Mouse (Mus musculus): ENCODE measurements around the gene Olfr465-ps1.

DNA sequence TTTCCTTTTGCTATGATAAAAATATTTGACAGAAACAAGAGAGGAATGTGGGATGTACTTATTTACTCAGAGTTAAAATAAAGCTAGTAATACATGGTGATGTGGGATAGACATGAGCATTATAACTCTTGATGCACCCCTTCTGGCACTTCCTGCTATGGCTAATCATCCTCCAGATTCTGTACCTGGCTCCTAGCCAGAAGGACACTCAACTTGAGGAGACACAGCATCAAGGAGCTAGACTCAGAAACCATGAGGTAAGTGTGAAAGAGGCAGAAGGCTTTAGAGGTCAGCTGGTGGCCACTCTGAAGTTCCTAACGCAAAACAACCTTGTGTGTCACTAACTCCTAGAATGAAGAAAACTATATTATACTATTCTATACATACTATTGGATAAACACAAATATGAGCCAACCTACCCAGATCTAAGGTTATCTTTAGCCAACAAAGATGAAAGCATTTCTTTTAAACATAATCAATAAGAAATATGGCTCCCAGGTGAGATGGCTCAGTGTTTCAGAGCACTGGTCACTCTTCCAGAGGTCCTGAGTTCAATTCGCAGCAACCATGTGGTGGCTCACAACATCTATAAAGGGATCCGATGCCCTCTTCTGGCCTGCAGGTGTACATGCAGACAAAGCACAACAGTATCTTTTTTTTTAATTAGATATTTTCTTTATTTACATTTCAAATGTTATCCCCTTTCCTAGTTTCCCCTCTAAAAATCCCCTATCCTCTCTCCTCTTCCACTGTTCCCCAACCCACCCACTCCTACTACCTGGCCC lies 10.6 kb upstream of the Olfr465-ps1 start:
- TF ChIP-seq CTCF (conservative IDR thresholded peaks at IDR 0.05; ENCODE audit: low read length) = no peak
- no peak for TF ChIP-seq NANOG (IDR thresholded peaks at IDR 0.05; ENCODE audit: borderline replicate concordance, low read length)
